Mouse (Mus musculus): ENCODE results near the gene Sh3bp4.
A peak's percentile ranks its signal among the peaks of the same experiment; 100 is the strongest.

Sh3bp4 gene

GRCm38 (mm10) chr1:89174621-89175020 is 104.4 kb downstream of the Sh3bp4 start:
- no peak for ATAC-seq (ENCODE audit: insufficient number of reproducible peaks, low FRiP score, low TSS enrichment)

- no peak for ATAC-seq (ENCODE audit: insufficient number of reproducible peaks, low FRiP score, low TSS enrichment)
Observed at GRCm38 (mm10) chr1:89175355-89175754, 105.1 kb downstream of the Sh3bp4 start.

- ATAC-seq (ENCODE audit: insufficient number of reproducible peaks, low FRiP score, low TSS enrichment) = no peak
Observed at GRCm38 (mm10) chr1:89183261-89183831, 113.1 kb downstream of the Sh3bp4 start.

GRCm38 (mm10) chr1:89184111-89184785 is 114.0 kb downstream of the Sh3bp4 start:
- ATAC-seq (ENCODE audit: insufficient number of reproducible peaks, low FRiP score, low TSS enrichment) = peak; percentile 56; the same call in 1 of the 2 replicates

GRCm38 (mm10) chr1:89184839-89185238 is 114.6 kb downstream of the Sh3bp4 start:
- ATAC-seq (ENCODE audit: insufficient number of reproducible peaks, low FRiP score, low TSS enrichment) = no peak

- ATAC-seq (ENCODE audit: insufficient number of reproducible peaks, low FRiP score, low TSS enrichment) = no peak
Observed at GRCm38 (mm10) chr1:89187441-89187840, 117.2 kb downstream of the Sh3bp4 start.

- ATAC-seq (ENCODE audit: insufficient number of reproducible peaks, low FRiP score, low TSS enrichment) = no peak
Observed at GRCm38 (mm10) chr1:89188091-89188490, 117.9 kb downstream of the Sh3bp4 start.

- ATAC-seq (ENCODE audit: insufficient number of reproducible peaks, low FRiP score, low TSS enrichment) = no peak
Observed at GRCm38 (mm10) chr1:89189204-89189603, 119.0 kb downstream of the Sh3bp4 start.

- no peak for ATAC-seq (ENCODE audit: insufficient number of reproducible peaks, low FRiP score, low TSS enrichment)
Observed at GRCm38 (mm10) chr1:89190621-89191020, 120.4 kb downstream of the Sh3bp4 start.

- no peak for ATAC-seq (ENCODE audit: insufficient number of reproducible peaks, low FRiP score, low TSS enrichment)
Observed at GRCm38 (mm10) chr1:89191127-89191740, 121.0 kb downstream of the Sh3bp4 start.

- ATAC-seq (ENCODE audit: insufficient number of reproducible peaks, low FRiP score, low TSS enrichment) = no peak
Observed at GRCm38 (mm10) chr1:89192536-89193220, 122.5 kb downstream of the Sh3bp4 start.

- ATAC-seq (ENCODE audit: insufficient number of reproducible peaks, low FRiP score, low TSS enrichment) = no peak
Observed at GRCm38 (mm10) chr1:89193576-89193975, 123.4 kb downstream of the Sh3bp4 start.

- ATAC-seq (ENCODE audit: insufficient number of reproducible peaks, low FRiP score, low TSS enrichment) = peak; percentile 84
Observed at GRCm38 (mm10) chr1:89195827-89196712, 125.9 kb downstream of the Sh3bp4 start.
